Mouse (Mus musculus) telencephalon, adult 2 months (tissue): Measurements from ENCODE around the gene 4632433K11Rik.
A peak's percentile ranks its signal among the peaks of the same experiment; 100 is the strongest.

Experiments
- DNase-seq: peaks from one replicate; pipeline ENCODE4 v3.0.0-alpha.2; 2011; ENCODE audit warnings: low read depth, low spot score

4632433K11Rik gene

GRCm38 (mm10) chr7:5020000-5020681 lies 13.8 kb upstream of the 4632433K11Rik start, which contains the start of the genes Zfp865 and Ccdc106:
Gene Zfp865 (plus strand): TSS chr7:5020376.
Gene Ccdc106 (plus strand): TSS chr7:5020553.
- DNase-seq = peak; percentile 99

- DNase-seq = no peak
Measured at GRCm38 (mm10) chr7:5020685-5021084, 13.2 kb upstream of the 4632433K11Rik start.

GRCm38 (mm10) chr7:5021197-5021596 lies 12.7 kb upstream of the 4632433K11Rik start:
- DNase-seq = no peak

GRCm38 (mm10) chr7:5029543-5029942 lies 4.4 kb upstream of the 4632433K11Rik start:
- DNase-seq = no peak

- DNase-seq = no peak
Measured at GRCm38 (mm10) chr7:5029946-5030345, 4.0 kb upstream of the 4632433K11Rik start.

GRCm38 (mm10) chr7:5030554-5031275 lies 3.2 kb upstream of the 4632433K11Rik start:
- DNase-seq = no peak

- DNase-seq = no peak
Measured at GRCm38 (mm10) chr7:5031496-5031895, 2.4 kb upstream of the 4632433K11Rik start.

- no peak for DNase-seq
Measured at GRCm38 (mm10) chr7:5035628-5036027, 1.7 kb downstream of the 4632433K11Rik start.

GRCm38 (mm10) chr7:5036136-5036535 lies 2.2 kb downstream of the 4632433K11Rik start:
- DNase-seq = no peak

GRCm38 (mm10) chr7:5037026-5037425 lies 3.1 kb downstream of the 4632433K11Rik start:
- DNase-seq = no peak

GRCm38 (mm10) chr7:5037467-5037866 lies 3.5 kb downstream of the 4632433K11Rik start:
- no peak for DNase-seq

- peak; percentile 84 for DNase-seq
Measured at GRCm38 (mm10) chr7:5038109-5038732, 4.3 kb downstream of the 4632433K11Rik start, which contains the start of gene Zfp784. Gene Zfp784 (minus strand): TSS chr7:5038446.

GRCm38 (mm10) chr7:5038940-5039339 lies 5.0 kb downstream of the 4632433K11Rik start:
- no peak for DNase-seq

- no peak for DNase-seq
Measured at GRCm38 (mm10) chr7:5044981-5045380, 11.1 kb downstream of the 4632433K11Rik start.

- no peak for DNase-seq
Measured at GRCm38 (mm10) chr7:5046112-5046511, 12.2 kb downstream of the 4632433K11Rik start.

- DNase-seq = no peak
Measured at GRCm38 (mm10) chr7:5047313-5047712, 13.4 kb downstream of the 4632433K11Rik start.

GRCm38 (mm10) chr7:5051193-5052192 lies 17.6 kb downstream of the 4632433K11Rik start, which contains the start of gene Zfp580:
Gene Zfp580 (plus strand): TSS chr7:5051538.
- DNase-seq = no peak

- no peak for DNase-seq
Measured at GRCm38 (mm10) chr7:5052438-5052837, 18.5 kb downstream of the 4632433K11Rik start.

- DNase-seq = no peak
Measured at GRCm38 (mm10) chr7:5052931-5053343, 19.0 kb downstream of the 4632433K11Rik start.

GRCm38 (mm10) chr7:5053456-5054179 lies 19.7 kb downstream of the 4632433K11Rik start:
- DNase-seq = no peak
